Mouse (Mus musculus) G1E (cell line): ENCODE results near the gene Klf15. TPM values are rescaled to one million over a fixed set of nuclear protein-coding genes. Genes with fewer than 3 reads are reported as not detected.

Experiments
- ATAC-seq: 2 replicates; pipeline ENCODE4 v1.8.0; 2016; ENCODE audit warnings: mild to moderate bottlenecking; ENCODE audit not compliant: insufficient number of reproducible peaks, poor library complexity, low FRiP score, severe bottlenecking; ENCODE audit errors: extremely low read depth
- DNase-seq: peaks from one replicate; pipeline ENCODE4 v3.0.0; 2012; ENCODE audit warnings: low spot score
- H3K27me3 ChIP-seq: 2 replicates; pipeline ENCODE4 v1.6.1; 2012; ENCODE audit warnings: mild to moderate bottlenecking, low read length, inconsistent platforms; ENCODE audit not compliant: insufficient read depth
- H3K36me3 ChIP-seq: replicated peaks from 2 replicates; pipeline ENCODE3; 2012; ENCODE audit warnings: mild to moderate bottlenecking, inconsistent platforms
- H3K4me1 ChIP-seq: 2 replicates; pipeline ENCODE4 v1.6.1; 2012; ENCODE audit warnings: low read depth, low read length, inconsistent platforms, mixed read lengths; ENCODE audit not compliant: insufficient read depth
- H3K4me3 ChIP-seq: 2 replicates; pipeline ENCODE4 v1.5.1; 2012; ENCODE audit warnings: low read depth, mild to moderate bottlenecking, inconsistent platforms, low read length, moderate library complexity, mixed read lengths
- H3K9me3 ChIP-seq: replicated peaks from 2 replicates; pipeline ENCODE4 v1.6.1; 2012; ENCODE audit warnings: inconsistent platforms
- CTCF ChIP-seq: IDR thresholded peaks from 2 replicates; pipeline ENCODE4 v1.5.1; 2012; ENCODE audit warnings: low read depth, low read length, inconsistent platforms, mixed read lengths
- GATA1 ChIP-seq: IDR thresholded peaks from 2 replicates; pipeline ENCODE4 v1.6.1; 2012; ENCODE audit warnings: borderline replicate concordance, low read length, inconsistent platforms, mixed read lengths
- GATA2 ChIP-seq: IDR thresholded peaks from 2 replicates; pipeline ENCODE4 v1.6.1; 2012; ENCODE audit warnings: low read depth, low read length, inconsistent platforms, borderline replicate concordance
- POLR2AphosphoS5 ChIP-seq: IDR thresholded peaks from 2 replicates; pipeline ENCODE4 v1.6.1; 2012; ENCODE audit warnings: low read depth, low read length, inconsistent platforms; ENCODE audit not compliant: insufficient replicate concordance
- TAL1 ChIP-seq: conservative IDR thresholded peaks from 2 replicates; pipeline ENCODE4 v1.6.1; 2012; ENCODE audit warnings: low read depth, low read length, inconsistent platforms, mixed read lengths
- polyA plus RNA-seq: library from polyadenylated mRNA; stranded (reverse); fragments of >175 nt; gene quantifications from 2 replicates; pipeline ENCODE4 v1.2.3, GENCODE M21; 2012
- total RNA-seq, 2 experiments: library from RNA; stranded (forward) in 1 of 2; stranded (reverse) in 1 of 2; fragments of 200-1000 nt in 1 of 2; fragments of >200 nt in 1 of 2; fragmentation: Nextera tagmentation in 1 of 2; gene quantifications; 2 replicates each; pipeline ENCODE4 v1.2.3; 2014 to 2017

The Klf15 gene
- total and polyA plus RNA-seq, 3 experiments: 0.05 TPM; not detected in 2

- 0 out of 2 replicates have a peak, but pooled peaks cover 3% of the 10 kb centered on the region for H3K9me3 ChIP-seq
- ATAC-seq (no peak), DNase-seq (no peak)
- H3K27me3 ChIP-seq: peaks cover 24% of the 10 kb centered on the region
- peaks cover 7% of the 10 kb centered on the region for H3K36me3 ChIP-seq
- H3K4me3 ChIP-seq: no peak overlapping the region
- TF ChIP-seq POLR2AphosphoS5 (no peak), CTCF (no peak), GATA2 (no peak), GATA1 (no peak), TAL1 (no peak)
- H3K4me1 ChIP-seq: peaks cover 12% of the 10 kb centered on the region; the same call in 1 of the 2 replicates
These were observed 27.7 kb upstream of the Klf15 start for GRCm38 (mm10) chr6:90434687-90435086.

- ATAC-seq: peak; percentile 28; the same call in 1 of the 2 replicates
- peaks cover 19% of the 10 kb centered on the region for H3K27me3 ChIP-seq
- peak; percentile 35 for TF ChIP-seq CTCF
- no peak for TF ChIP-seq POLR2AphosphoS5
These were observed 27.2 kb upstream of the Klf15 start for GRCm38 (mm10) chr6:90435195-90435618.

GRCm38 (mm10) chr6:90436192-90436907, 26.0 kb upstream of the Klf15 start:
- Histone ChIP-seq H3K4me1 (peaks cover 12% of the 10 kb centered on the region; the same call in 1 of the 2 replicates), H3K4me3 (no peak overlapping the region), H3K9me3 (0 out of 2 replicates have a peak, but pooled peaks cover 3% of the 10 kb centered on the region), H3K27me3 (peaks cover 14% of the 10 kb centered on the region), H3K36me3 (peaks cover 7% of the 10 kb centered on the region)
- TF ChIP-seq TAL1 (no peak), GATA1 (no peak), GATA2 (no peak), CTCF (no peak), POLR2AphosphoS5 (no peak)
- ATAC-seq (no peak), DNase-seq (no peak)

More at GRCm38 (mm10) chr6:90435195-90435618, 27.2 kb upstream of the Klf15 start:
- Histone ChIP-seq H3K4me1 (peaks cover 12% of the 10 kb centered on the region; the same call in 1 of the 2 replicates), H3K9me3 (0 out of 2 replicates have a peak, but pooled peaks cover 3% of the 10 kb centered on the region), H3K4me3 (no peak overlapping the region), H3K36me3 (peaks cover 7% of the 10 kb centered on the region)
- DNase-seq: peak; percentile 50

- TF ChIP-seq GATA2 (no peak), GATA1 (no peak), TAL1 (no peak), POLR2AphosphoS5 (no peak), CTCF (no peak)
- no peak overlapping the region for H3K4me3 ChIP-seq
- H3K4me1 ChIP-seq: peaks cover 12% of the 10 kb centered on the region; the same call in 1 of the 2 replicates
- H3K36me3 ChIP-seq: peaks cover 7% of the 10 kb centered on the region
- 0 out of 2 replicates have a peak, but pooled peaks cover 3% of the 10 kb centered on the region for H3K9me3 ChIP-seq
- DNase-seq (no peak), ATAC-seq (no peak)
- H3K27me3 ChIP-seq: peaks cover 9% of the 10 kb centered on the region
These were observed 25.3 kb upstream of the Klf15 start for GRCm38 (mm10) chr6:90437041-90437440.

GRCm38 (mm10) chr6:90446883-90447282, 15.5 kb upstream of the Klf15 start:
- Histone ChIP-seq H3K4me3 (no peak overlapping the region), H3K27me3 (peaks cover 33% of the 10 kb centered on the region), H3K4me1 (no peaks in the 10 kb centered on the region), H3K36me3 (no peaks in the 10 kb centered on the region), H3K9me3 (no peaks in the 10 kb centered on the region)
- TF ChIP-seq GATA2: no peak
- no peak for TF ChIP-seq CTCF
- TF ChIP-seq POLR2AphosphoS5: no peak
- TF ChIP-seq TAL1: no peak
- TF ChIP-seq GATA1: no peak
- DNase-seq: no peak
- no peak for ATAC-seq

- Histone ChIP-seq H3K9me3 (no peaks in the 10 kb centered on the region), H3K4me1 (no peaks in the 10 kb centered on the region), H3K36me3 (no peaks in the 10 kb centered on the region), H3K27me3 (peaks cover 33% of the 10 kb centered on the region), H3K4me3 (no peak overlapping the region)
- TF ChIP-seq POLR2AphosphoS5: no peak
- peak; percentile 33; the same call in 1 of the 2 replicates for TF ChIP-seq CTCF
- DNase-seq (no peak), ATAC-seq (no peak)
These were observed 12.2 kb upstream of the Klf15 start for GRCm38 (mm10) chr6:90450179-90450578.

GRCm38 (mm10) chr6:90450697-90451096, 11.7 kb upstream of the Klf15 start:
- peaks cover 36% of the 10 kb centered on the region for H3K27me3 ChIP-seq

More at GRCm38 (mm10) chr6:90450697-90451096, 11.7 kb upstream of the Klf15 start:
- TF ChIP-seq CTCF (no peak), GATA1 (no peak), GATA2 (no peak), TAL1 (no peak), POLR2AphosphoS5 (no peak)
- no peaks in the 10 kb centered on the region for H3K36me3 ChIP-seq
- no peaks in the 10 kb centered on the region for H3K9me3 ChIP-seq
- H3K4me1 ChIP-seq: no peaks in the 10 kb centered on the region
- ATAC-seq (no peak), DNase-seq (no peak)
- no peak overlapping the region for H3K4me3 ChIP-seq
